Mouse (Mus musculus): ENCODE results near the gene Ttn. TPM values are rescaled to one million over a fixed set of nuclear protein-coding genes. Genes with fewer than 3 reads are reported as not detected.

Gene Ttn
- polyA plus RNA-seq, 1 experiment: under 0.01 TPM

DNA sequence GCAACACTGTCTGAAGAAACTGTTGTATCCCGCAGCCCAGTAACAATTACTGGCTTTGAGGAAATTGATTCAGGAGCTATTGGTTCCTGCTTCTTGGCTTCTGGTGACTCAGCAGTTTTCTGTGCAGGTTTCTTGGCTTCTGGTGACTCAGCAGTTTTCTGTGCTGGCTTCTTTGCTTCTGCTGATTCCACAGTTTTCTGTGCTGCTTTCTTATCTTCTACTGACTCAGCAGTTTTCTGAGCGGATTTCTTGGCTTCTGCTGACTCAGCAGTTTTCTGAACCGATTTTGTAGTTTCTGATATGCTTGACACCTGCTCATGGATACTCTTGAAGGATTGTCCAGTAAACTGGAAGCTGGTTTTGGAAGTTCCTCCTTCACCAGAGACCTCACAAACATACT is 273.8 kb downstream of the Ttn start:
- no peak for DNase-seq (ENCODE audit: low spot score)

DNA sequence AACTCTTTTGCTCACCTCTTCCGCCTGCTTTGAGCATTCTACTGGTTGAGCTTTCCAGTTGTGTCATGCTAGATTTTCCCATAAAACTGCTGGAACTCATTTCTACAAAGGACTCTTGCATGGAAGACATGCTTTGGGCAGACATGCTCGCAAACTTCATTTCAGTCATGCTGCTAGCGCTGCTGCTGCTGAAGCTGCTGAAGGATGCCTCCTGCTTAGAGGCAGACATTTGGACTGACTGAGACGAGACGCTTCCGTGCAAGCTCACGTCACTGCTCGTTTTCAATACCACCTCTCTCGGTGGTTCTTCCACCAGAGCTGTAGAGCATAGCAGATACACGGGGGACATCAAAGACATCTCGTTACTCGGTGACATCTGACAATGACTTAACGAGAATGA is 276.7 kb downstream of the Ttn start:
- DNase-seq (ENCODE audit: low spot score): no peak

DNA sequence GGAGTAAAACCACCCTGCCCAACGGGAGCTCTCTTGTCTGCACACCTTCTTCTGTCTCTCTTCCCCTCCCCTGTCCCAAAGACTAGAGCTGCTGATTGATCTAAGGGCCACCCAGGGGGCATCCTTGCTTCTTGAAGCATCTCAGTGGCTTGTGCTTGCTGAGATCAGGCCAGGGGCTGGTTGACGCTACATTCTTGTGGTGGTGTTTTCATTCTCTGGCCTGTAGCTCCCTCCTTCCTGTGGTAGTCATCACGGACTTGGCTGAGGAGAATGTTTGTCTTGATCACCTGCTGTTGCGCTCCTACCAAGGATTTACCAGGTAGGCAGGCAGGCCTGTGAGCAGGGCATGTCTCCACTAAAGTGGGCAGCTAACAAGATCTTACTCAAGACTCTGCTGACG is 279.6 kb downstream of the Ttn start:
- DNase-seq (ENCODE audit: low spot score): no peak

DNA sequence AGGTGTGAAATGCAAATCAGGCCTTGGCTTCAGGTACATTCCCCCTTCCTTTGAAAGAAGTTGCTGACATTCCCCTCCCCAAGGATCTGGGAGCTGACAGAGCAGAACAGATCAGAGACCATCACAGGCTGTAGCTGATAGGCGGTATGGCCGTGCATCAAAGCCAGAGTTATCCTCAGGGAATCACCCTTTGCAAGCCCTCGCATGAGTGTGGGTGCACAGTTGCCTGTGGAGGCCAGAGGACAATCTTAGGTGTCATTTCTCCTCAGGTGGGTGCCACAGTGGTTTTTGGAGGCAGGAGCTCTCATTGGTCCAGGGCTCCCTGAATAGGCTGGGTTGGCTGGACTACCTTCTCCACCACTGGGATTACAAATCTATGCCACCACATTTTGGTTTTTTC is 280.2 kb downstream of the Ttn start:
- DNase-seq (ENCODE audit: low spot score): no peak

DNA sequence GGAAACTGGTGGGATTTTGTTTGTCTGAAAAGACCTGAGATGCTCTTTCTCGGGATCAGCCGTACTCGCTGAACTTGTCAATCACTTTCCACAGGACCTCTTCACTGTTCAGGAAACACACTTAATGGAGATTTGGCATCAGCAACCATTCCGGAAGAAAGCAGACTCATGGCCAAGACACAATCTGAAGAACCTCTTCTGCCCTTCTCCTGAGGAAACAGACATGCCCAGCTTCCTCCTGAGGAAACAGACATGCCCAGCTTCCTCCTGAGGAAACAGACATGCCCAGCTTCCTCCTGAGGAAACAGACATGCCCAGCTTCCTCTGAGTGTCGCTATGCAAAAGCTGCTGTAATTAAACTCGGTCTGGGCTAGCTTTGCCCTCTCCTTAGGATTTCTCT is 287.1 kb downstream of the Ttn start:
- DNase-seq (ENCODE audit: low spot score): no peak

DNA sequence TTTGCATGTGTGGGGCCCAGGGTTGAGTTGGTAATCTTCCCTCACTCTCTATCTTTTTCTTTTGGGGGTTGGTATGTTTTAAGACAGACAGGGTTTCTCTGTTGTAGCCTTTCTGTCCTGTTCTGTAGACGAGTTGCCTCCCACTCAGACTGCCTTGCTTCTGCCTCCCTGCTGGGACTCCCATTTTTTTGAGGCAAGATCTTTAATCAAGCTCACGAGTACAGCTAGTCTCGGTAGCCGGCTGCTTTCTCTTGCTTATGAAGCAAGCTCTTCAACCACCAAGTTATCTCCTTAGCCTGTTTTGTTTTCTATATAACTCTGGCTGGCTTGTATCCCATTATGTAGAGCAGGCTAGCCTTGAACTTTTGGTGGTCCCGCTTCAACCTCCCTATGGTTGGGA is 288.6 kb downstream of the Ttn start:
- no peak for DNase-seq (ENCODE audit: low spot score)

DNA sequence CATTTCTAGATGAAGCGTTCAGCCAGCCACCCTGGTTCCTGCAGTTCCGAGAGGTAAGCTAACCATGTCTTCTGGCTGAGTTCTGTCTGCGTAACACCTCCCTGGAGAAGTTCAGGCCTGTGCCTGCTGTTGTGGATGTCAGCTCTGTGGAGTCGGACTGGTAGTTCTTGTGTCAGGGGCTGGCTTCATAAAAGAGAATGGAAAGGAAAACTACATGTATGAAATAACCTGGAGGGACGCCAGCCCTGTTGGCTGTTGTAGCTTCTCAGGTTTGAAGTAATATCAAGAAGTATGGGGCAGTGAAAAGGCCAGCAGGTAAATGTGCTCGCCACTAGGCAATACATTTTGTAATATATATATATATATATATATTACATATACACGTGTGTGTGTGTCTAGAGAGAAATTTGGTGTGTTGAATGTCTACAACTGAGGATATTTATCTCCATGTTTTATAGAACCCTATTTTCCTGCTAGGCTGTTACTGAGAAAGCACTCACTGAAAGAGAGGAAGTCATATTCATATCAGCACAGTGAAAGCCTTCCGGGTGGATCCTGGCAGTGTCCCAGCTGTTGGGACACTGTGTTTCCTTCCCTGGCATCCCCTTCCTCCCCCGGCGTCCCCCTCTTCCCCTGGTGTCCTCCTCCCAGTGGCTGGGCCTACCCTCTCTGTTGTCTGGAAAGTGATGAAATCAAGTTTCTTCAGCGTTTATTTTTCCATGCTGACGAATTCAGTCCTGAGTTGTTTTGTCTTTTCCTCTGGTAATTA is 291.7 kb downstream of the Ttn start:
- DNase-seq (ENCODE audit: low spot score): no peak

DNA sequence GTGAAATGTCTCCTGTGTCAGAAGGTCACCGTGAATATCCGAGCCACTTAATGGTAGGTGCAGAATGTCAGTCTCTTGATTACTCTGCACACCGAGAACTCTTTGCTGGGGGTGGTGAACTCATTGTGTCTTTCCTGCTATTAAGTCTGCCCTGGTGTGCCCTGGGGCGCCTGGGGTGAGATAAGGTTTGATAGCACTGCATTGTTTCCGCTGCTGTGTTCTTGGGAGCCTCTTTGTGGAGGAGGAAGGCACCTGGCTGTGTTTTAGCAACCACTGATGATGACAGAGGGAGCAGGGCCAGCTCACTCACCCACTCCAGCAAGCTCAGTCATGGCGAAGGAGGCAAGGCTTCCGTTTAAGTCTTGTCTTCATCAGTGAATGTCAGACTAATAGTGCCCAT is 294.2 kb downstream of the Ttn start:
- DNase-seq (ENCODE audit: low spot score): no peak

DNA sequence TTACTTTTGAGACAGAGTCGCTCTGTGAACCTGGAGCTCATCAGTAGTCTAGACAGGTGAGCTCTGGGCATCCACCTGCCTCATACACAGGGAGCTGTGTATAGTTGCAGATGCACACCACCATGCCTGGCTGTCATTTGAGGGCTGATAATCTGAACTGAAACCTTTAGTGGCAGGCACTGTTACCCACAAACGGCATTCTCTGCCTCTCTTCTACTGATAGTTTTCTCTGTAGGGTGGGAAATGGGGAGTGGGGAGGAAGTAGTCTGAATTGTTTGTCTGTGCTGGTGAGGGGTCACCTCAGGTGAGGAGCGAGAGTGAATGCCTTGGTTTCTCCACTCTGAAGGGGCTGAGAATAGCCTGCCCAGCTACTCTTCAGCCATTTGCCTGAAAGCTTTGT is 294.7 kb downstream of the Ttn start:
- no peak for DNase-seq (ENCODE audit: low spot score)

DNA sequence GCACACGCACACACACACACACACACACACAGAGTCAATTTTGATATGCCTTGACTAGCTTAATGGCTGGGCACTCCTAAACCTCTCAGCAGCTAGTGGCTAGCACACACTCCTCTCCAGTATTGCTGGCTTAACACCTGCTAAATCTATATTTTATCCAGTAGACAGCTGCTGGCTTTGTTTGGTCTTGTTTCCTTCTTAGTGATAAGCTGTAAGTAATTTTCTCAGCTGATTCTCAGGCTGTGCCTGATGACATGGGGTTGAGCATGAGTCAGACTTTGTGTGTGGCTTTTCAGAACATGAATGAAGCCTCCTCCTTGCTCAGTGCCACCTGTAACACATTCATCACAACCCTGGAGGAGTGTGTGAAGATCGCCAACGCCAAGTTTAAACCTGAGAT is 295.4 kb downstream of the Ttn start:
- no peak for DNase-seq (ENCODE audit: low spot score)

DNA sequence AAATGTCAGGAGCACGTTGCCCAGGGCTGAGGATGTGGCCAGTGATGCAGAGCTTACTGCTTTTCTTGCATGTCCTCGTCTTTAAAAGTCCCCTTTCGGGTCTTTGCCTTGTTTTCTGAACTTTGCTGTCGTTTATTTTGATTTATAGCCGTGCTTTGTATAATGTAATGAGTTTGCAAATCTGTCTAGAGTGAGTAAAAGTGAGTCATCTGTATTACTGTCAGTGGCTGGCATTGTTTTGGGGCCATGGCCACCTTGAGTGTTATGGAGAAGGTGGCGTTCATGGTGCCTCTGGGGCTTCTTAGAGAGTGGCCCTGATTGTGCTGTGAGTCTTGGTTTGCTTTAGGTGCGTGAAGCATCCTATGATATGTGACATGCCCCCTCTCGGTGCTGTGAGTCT is 300.0 kb downstream of the Ttn start:
- no peak for DNase-seq (ENCODE audit: low spot score)

DNA sequence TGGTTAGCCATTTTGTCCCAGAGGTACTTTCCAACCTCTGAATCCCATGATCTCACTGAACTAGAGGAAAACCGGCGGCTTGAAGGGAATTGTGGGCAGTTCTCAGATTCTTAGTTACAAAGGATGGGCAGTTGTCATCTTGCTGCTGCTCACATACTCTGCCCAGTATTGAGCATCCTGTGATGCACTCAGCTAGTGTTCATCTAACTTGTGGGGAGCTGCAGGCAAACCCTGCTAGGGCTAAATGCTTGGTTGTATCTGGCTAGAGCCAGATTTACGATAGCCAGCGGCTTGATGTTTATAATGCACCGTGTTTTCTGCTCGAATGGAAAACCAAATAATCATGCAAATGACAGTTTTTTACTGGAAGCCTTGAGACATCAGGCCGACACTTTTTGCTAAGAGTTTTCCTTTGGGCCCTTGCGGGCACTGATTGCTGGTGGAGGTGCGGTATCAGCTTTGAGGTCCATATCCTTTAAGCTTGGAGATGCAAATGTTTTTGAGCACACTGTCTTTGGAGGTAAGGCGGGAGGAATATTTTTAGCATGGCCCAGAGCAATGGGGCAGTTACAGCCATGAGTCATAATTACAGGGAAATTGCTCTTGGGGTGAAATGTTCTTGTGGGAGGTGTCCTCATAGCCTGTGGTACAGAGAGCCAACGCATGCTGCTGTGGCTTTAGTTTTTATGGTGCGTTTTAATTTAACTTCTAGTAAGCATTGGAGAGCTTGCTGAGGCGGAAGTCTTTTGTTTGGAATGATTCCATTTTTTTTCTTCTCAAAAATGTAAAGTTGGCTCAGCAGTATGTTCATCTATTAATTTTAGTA is 305.7 kb downstream of the Ttn start:
- DNase-seq (ENCODE audit: low spot score): no peak

DNA sequence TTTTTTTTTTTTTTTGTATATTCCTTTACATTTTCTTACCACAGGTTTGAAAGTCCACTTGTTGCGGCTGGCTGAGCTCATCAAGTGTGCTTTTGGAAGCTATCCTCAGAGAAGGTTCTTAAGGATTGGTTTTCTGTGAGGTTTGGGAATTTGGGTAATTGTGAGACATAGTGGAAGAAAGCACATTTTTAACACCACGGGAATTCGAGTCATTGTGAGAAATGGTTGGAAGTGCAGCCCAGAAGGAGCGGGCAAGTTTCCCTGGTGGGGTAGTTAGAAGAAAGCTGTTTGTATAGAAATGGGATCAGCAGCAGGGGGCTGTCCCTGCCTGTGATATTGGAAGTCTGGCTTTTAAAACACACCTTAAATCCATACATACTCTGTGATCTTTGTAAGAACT is 306.4 kb downstream of the Ttn start:
- no peak for DNase-seq (ENCODE audit: low spot score)

DNA sequence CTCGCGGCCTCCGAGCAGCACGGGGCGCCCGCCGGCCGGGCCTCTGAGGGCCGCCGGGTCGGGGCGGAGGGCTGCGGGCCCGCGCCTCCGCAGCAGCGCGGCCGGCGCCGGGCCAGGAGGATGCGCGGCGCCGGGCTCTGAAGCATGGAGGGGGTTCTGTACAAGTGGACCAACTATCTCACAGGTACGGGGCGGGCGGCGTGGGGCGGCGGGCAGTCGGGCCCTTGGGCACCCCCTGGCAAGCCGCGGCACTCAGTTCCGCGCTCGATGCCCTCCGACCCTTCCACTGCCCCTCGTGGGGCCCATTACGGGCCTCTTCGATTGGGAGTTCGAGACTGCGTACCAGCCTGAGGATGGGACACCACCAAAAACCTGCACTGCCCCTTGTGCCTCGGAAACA is 306.9 kb downstream of the Ttn start:
- DNase-seq (ENCODE audit: low spot score): peak; percentile 27

DNA sequence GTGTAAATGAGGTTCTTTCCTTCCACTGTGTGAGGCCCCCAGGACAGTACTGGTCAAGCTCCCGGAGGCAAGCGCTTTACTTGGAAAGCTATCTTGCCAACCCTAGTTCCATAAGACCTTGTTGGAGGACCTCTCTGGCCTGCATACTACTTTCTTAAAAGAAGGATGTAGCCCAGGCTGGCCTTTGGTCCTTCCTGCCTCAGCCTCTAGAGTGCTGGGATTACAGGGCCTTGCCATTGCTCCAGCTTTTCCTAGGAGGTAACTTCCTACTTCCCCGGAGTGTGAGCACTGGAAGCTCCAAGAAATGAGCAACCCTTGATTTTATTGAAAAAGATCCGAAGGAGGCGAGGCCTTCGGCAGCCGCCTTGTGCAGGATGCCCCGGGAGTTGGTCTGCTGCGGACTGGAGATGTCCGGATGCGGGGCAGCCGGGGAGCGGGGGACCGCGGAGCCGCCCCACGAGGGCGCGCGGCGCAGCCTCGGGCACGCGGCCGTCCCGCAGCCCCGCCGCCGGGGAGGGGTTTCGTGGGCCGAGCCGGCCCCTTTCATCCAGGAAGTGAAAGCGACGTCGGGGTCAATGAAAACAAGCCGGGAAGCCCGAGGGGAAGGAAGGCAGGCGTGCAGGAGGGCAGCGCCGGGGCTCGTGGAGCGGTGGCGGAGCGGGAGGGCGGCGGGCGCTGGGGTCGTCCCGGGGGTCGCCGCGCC is 307.5 kb downstream of the Ttn start, which contains the start of gene Plekha3:
Gene Plekha3 (plus strand): TSS at position 557 of the 703 bp plus-strand sequence.
- DNase-seq (ENCODE audit: low spot score): peak; percentile 74

DNA sequence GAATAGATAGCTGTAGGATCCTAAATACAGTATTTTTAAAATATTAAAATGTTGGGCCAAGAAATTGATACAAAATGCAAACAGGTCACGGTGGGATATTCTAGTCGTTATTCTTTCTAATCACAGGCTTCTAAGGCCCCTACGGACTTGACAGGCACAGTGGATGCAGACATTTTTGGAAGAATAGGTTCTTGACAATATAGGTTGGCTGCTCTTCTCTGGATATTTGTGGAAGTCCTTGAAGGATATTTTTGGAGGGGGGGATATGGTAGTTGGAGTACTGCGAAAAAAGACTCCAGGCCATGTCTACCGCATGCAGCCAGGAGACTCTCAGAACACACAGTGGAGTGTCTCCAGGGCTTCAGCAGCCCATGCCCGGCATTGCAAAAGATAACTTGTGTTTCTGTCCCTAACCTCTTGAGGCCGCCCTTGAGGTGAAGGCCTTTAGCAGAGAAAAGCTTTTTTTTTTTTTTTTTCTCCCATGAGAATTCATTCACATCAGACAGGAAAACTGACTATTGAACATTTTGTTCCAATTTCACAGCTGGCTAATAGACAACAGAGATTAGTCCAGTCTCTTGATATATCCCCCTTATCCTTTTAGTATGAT is 308.8 kb downstream of the Ttn start:
- no peak for DNase-seq (ENCODE audit: low spot score)

DNA sequence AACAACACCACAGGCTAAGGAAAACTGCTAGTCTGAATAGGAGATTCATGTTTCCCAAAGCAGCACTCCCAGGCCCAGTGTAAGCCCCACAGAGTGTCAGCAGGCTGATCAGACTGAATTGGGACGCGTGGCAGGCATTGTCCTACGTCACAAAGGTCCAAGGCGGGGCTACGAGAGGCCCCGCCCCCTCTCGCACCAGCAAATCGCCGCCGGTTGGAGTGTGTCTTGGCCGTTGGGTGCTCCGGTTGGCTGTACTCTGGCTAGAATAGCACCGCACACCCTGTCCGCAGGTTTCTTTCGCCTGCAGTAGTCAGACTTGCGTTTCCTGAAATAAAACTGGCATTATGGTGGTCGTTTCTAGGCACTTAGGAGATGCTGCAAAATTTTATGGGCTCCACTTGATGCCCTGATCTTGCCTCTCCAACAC is 309.4 kb downstream of the Ttn start, which contains the start of gene Fkbp7:
Gene Fkbp7 (minus strand): TSS at position 151 of the 427 bp plus-strand sequence.
- DNase-seq (ENCODE audit: low spot score): peak; percentile 69

DNA sequence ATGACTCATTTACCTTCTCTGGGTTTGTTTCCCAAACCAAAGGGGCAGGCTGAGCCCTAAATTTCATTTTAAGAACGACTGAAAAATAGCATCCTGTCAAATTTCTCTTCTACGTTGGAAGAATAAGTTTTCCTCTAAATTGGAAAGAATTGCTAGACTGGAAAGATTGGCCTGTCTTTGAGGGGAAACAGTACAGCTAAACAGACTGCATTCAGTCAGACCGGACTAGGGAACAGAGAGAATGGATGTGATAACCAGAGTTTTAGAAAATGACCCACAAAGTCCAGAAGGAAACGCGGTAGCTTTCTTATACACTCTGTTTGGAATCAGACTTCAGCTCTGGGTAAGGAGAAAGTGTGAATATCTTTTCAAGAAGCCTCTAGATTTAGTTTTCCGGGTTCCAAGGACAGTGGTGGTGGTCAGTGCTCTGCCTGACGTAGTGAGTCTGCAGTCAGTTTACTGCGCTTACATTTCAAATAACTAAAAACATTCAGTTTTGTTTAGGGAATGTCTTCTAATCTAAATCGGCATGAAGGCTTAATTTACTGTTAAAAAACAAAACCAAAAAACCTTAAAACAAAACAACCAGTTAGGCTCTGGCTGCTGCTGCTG is 310.1 kb downstream of the Ttn start:
- DNase-seq (ENCODE audit: low spot score): no peak

DNA sequence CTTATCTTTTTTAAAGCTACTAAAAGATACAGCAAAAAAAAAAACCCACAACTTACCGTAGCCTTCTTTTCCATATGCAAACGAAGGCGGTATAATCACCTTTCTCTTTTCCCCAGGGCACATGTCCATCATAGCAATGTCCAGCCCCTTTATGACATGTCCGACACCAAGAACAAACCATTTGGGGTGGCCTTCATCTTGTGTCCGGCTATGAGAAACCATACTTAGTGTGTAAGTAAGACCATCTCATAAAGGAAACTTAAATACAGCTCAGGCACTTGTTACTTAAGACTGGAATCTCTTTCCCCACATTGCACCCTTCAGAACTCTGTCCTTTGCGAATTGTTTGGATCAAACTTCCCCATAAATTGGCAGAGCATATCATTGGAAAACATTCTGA is 310.7 kb downstream of the Ttn start:
- DNase-seq (ENCODE audit: low spot score): no peak

DNA sequence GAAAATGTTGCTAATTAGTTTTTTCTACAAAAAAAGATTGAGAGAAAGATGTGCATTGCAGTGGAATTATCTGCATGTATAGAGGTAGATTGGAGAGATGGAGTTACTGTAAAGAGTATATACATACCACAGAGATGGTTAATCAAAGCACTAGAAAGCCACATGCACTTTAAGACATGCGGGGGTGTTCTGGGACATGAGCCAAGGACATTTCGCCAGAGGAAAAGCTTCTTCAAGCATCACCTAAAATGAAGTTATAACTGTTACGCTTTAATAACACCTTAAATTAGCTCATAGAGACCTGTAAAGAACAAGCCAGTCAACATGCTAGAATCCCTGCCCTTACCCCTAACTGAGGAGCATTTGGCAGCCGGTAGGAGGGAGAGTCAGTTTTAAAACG is 315.1 kb downstream of the Ttn start:
- DNase-seq (ENCODE audit: low spot score): no peak

DNA sequence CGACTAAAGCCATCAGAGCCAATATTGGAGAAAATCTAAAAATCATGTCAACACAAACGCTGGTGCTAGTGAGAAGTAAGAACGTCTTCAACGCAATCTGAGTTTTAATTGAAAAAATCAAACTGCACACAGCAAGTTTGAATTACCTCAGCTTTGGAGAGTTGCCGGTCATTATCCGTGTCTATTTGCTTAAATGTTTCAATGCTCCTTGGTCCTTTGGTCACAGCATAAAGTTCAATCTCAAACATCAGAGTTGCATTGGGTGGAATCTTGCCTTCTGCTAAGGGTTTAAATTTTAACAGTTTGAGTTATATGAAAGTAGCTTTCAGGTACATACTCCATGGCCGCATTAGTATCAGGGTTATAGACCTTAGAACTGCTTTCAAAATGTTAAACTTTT is 316.8 kb downstream of the Ttn start:
- DNase-seq (ENCODE audit: low spot score): no peak

DNA sequence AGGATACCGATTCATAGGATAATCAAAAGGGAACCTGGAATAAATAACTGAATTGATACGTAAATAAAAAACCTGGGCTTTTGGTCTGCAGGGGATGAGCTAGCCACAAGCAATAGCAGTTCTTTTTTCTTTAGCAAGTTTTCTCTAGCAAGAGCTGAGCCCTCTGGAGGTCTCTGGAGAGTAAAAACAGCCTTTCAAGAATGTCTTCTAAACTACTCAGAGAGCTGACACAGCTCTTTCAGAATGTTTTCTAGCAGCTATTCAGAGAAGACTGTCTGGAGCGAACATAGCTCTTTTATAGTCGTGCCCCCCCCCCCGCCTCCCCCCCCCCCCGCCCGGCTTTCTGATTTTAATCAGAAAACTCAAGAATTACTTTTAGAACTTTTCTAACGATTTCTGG is 322.9 kb downstream of the Ttn start:
- DNase-seq (ENCODE audit: low spot score): no peak
